In the genomic region with DNA sequence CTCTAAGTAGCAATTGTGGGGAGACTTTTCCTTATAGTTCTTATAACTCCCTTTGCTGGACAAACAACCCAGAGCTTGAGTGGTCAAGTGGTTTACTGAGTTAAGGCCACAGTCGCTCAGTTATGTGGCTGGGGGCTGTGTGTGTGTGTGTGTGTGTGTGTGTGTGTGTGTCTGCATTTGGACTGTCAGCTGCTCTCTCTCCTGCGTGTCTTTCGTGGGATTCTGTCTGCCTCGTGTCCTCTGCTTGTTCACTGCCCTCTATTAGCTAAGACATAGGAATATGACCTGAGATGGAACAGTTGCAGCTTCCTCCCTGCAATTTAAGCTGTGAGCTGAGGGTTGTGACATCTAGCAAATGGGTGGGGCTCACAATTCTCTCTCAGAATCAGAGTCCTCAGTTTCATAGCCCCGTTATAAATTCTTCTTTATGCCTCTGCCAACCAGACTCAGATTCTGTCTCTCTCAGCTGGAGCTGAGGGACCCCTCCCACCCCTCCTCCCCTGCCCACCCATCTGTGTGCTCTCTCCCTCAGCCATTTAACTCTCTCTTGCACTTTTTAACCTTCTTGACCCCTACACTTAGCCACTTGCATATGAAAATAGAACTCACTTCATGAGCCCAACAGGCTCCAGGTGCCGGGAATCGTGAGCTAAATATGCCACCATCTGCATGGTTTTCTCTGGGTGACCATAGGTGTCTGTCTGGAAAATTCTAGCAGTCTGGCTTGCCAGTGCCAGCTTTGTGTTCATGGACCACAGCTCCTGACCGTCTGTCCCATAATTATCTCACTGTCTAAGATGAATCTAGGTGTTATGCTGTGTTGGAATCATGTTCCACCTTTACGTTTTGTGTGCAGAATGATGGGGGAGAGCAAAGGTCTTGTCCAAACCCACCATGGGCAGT, we compare ENCODE assay signal across 12 mouse cellular contexts.
A peak's percentile ranks its signal among the peaks of the same experiment; 100 is the strongest.
DNase-seq lines count a peak whose midpoint lies in the region; ATAC-seq and TF ChIP-seq lines count a peak whose summit lies in the region.
"Had no signal": no experiment of that assay in that cellular context is flagged by ENCODE, and none has a peak within 500 bp of the region (broad histone marks: within the 10 kb centered on the region; RNA-seq: fewer than 3 reads in every experiment).

No protein-coding gene starts in this region.

- TF ChIP-seq CTCF in heart, postnatal 0 days (IDR thresholded peaks at IDR 0.05; ENCODE audit: low read depth): no peak
- TF ChIP-seq CTCF in stomach, postnatal 0 days (IDR thresholded peaks at IDR 0.05; ENCODE audit: low read depth): no peak

- H3K36me3 ChIP-seq in heart, postnatal 0 days (replicated peaks; ENCODE audit: control insufficient read depth, insufficient read depth, low read length): no peaks in the 10 kb centered on the region
- no peaks in the 10 kb centered on the region for H3K36me3 ChIP-seq in midbrain, embryonic 14.5 days (ENCODE audit: control insufficient read depth, insufficient read depth, low read length)
- no peaks in the 10 kb centered on the region for H3K36me3 ChIP-seq in midbrain, embryonic 16.5 days (ENCODE audit: control insufficient read depth, insufficient read depth, low read length)
- no peaks in the 10 kb centered on the region for H3K36me3 ChIP-seq in hindbrain, embryonic 15.5 days
- H3K36me3 ChIP-seq in stomach, postnatal 0 days (ENCODE audit: control insufficient read depth, insufficient read depth, low read length): no peaks in the 10 kb centered on the region
- H3K36me3 ChIP-seq: G1E had no signal

- no peak overlapping the region for H3K4me3 ChIP-seq in heart, postnatal 0 days (ENCODE audit: low read depth, low read length)
- no peak overlapping the region for H3K4me3 ChIP-seq in midbrain, embryonic 14.5 days (replicated peaks; ENCODE audit: low read depth, low read length)
- no peak overlapping the region for H3K4me3 ChIP-seq in midbrain, embryonic 16.5 days (ENCODE audit: low read depth, low read length)
- H3K4me3 ChIP-seq in hindbrain, embryonic 15.5 days: no peak overlapping the region
- no peak overlapping the region for H3K4me3 ChIP-seq in stomach, postnatal 0 days (ENCODE audit: low read depth, low read length)

- TF ChIP-seq EP300 in heart, postnatal 0 days (IDR thresholded peaks at IDR 0.05; ENCODE audit: low read depth): no peak
- no peak for TF ChIP-seq EP300 in stomach, postnatal 0 days (optimal IDR thresholded peaks at IDR 0.05)

- H3K9ac ChIP-seq in heart, postnatal 0 days (replicated peaks; ENCODE audit: low read depth, low read length): 0 out of 2 replicates have a peak overlapping the region, but pooled peaks have one; percentile 14
- no peak overlapping the region for H3K9ac ChIP-seq in midbrain, embryonic 14.5 days (replicated peaks; ENCODE audit: low read length)
- H3K9ac ChIP-seq in midbrain, embryonic 16.5 days (ENCODE audit: low read depth, low read length): no peak overlapping the region
- H3K9ac ChIP-seq in hindbrain, embryonic 15.5 days: no peak overlapping the region
- H3K9ac ChIP-seq in stomach, postnatal 0 days (ENCODE audit: low read length): no peak overlapping the region

- 36% methylated on average over 9 of the region's 9 CpGs for WGBS in heart, postnatal 0 days
- 58% methylated on average over 9 of the region's 9 CpGs for WGBS in midbrain, embryonic 14.5 days
- WGBS in midbrain, embryonic 16.5 days: 56% methylated on average over 9 of the region's 9 CpGs
- 35% methylated on average over 9 of the region's 9 CpGs for WGBS in hindbrain, embryonic 15.5 days
- 47% methylated on average over 9 of the region's 9 CpGs for WGBS in stomach, postnatal 0 days

- H3K9me3 ChIP-seq in heart, postnatal 0 days (replicated peaks; ENCODE audit: control insufficient read depth, low read length): no peaks in the 10 kb centered on the region
- H3K9me3 ChIP-seq in midbrain, embryonic 14.5 days (ENCODE audit: control insufficient read depth, low read length): no peaks in the 10 kb centered on the region
- no peaks in the 10 kb centered on the region for H3K9me3 ChIP-seq in midbrain, embryonic 16.5 days (replicated peaks; ENCODE audit: control insufficient read depth, low read length, poor library complexity, severe bottlenecking)
- no peaks in the 10 kb centered on the region for H3K9me3 ChIP-seq in hindbrain, embryonic 15.5 days
- H3K9me3 ChIP-seq in stomach, postnatal 0 days (ENCODE audit: control insufficient read depth, low read length): no peaks in the 10 kb centered on the region

- DNase-seq in heart, postnatal 0 days (ENCODE audit: low spot score): peak; percentile 16
- DNase-seq in heart, postnatal 14 days: no peak
- no peak for DNase-seq in midbrain, embryonic 14.5 days
- no peak for DNase-seq in stomach, postnatal 0 days (ENCODE audit: low spot score)
- DNase-seq in Muller cell, postnatal 12 days (ENCODE audit: inconsistent ontology term): no peak
- no peak for DNase-seq in urinary bladder, postnatal 25 days (ENCODE audit: low spot score)
- DNase-seq: adrenal gland, postnatal 25 days; layer of hippocampus, postnatal 36 days; right cerebral cortex, postnatal 14 days had no signal

- peaks cover 25% of the 10 kb centered on the region for H3K4me1 ChIP-seq in heart, postnatal 0 days (ENCODE audit: control insufficient read depth, insufficient read depth)
- peaks cover 35% of the 10 kb centered on the region for H3K4me1 ChIP-seq in midbrain, embryonic 14.5 days (ENCODE audit: control insufficient read depth, insufficient read depth, low read length)
- H3K4me1 ChIP-seq in midbrain, embryonic 16.5 days (ENCODE audit: control insufficient read depth, insufficient read depth, low read length): peaks cover 37% of the 10 kb centered on the region
- H3K4me1 ChIP-seq in hindbrain, embryonic 15.5 days (replicated peaks): peaks cover 52% of the 10 kb centered on the region
- H3K4me1 ChIP-seq in stomach, postnatal 0 days (replicated peaks; ENCODE audit: control insufficient read depth, insufficient read depth): 0 out of 2 replicates have a peak, but pooled peaks cover 2% of the 10 kb centered on the region

- intact Hi-C loops in heart, postnatal 14 days (cut with DNase I): no loop called here

- no peaks in the 10 kb centered on the region for H3K27me3 ChIP-seq in heart, postnatal 0 days (ENCODE audit: control insufficient read depth, insufficient read depth, low read length)
- H3K27me3 ChIP-seq in midbrain, embryonic 14.5 days (ENCODE audit: control insufficient read depth, insufficient read depth, low read length): no peaks in the 10 kb centered on the region
- no peaks in the 10 kb centered on the region for H3K27me3 ChIP-seq in midbrain, embryonic 16.5 days (ENCODE audit: control insufficient read depth, insufficient read depth, low read depth, low read length)
- no peaks in the 10 kb centered on the region for H3K27me3 ChIP-seq in hindbrain, embryonic 15.5 days
- H3K27me3 ChIP-seq in stomach, postnatal 0 days (ENCODE audit: control insufficient read depth, insufficient read depth, low read length): no peaks in the 10 kb centered on the region

- peak overlapping the region; percentile 66 for H3K27ac ChIP-seq in heart, postnatal 0 days (ENCODE audit: low read depth)
- H3K27ac ChIP-seq in midbrain, embryonic 14.5 days (replicated peaks; ENCODE audit: low read depth, low read length): peak overlapping the region; percentile 50
- no peak overlapping the region for H3K27ac ChIP-seq in midbrain, embryonic 16.5 days (ENCODE audit: low read length)
- peak overlapping the region; percentile 32; the same call in 1 of the 2 replicates for H3K27ac ChIP-seq in hindbrain, embryonic 15.5 days (replicated peaks)
- peak overlapping the region; percentile 40; the same call in 1 of the 2 replicates for H3K27ac ChIP-seq in stomach, postnatal 0 days (replicated peaks)

- ATAC-seq in heart, postnatal 0 days (ENCODE audit: insufficient read depth, low read depth): no peak
- no peak for ATAC-seq in midbrain, embryonic 14.5 days (ENCODE audit: low FRiP score, low TSS enrichment)
- no peak for ATAC-seq in midbrain, embryonic 16.5 days
- no peak for ATAC-seq in hindbrain, embryonic 15.5 days (ENCODE audit: low FRiP score, low read depth)
- no peak; the same call in 1 of the 2 replicates for ATAC-seq in stomach, postnatal 0 days (ENCODE audit: low FRiP score, low TSS enrichment)

- H3K4me2 ChIP-seq in heart, postnatal 0 days (ENCODE audit: low read depth, low read length): no peak overlapping the region
- no peak overlapping the region for H3K4me2 ChIP-seq in midbrain, embryonic 14.5 days (ENCODE audit: low read length)
- no peak overlapping the region for H3K4me2 ChIP-seq in midbrain, embryonic 16.5 days (ENCODE audit: low read length)
- no peak overlapping the region for H3K4me2 ChIP-seq in hindbrain, embryonic 15.5 days
- H3K4me2 ChIP-seq in stomach, postnatal 0 days (replicated peaks; ENCODE audit: low read depth): peak overlapping the region; percentile 14; the same call in 1 of the 2 replicates
